Mouse (Mus musculus) MEL (cell line): ENCODE measurements around the gene Gm9922. TPM values are rescaled to one million over a fixed set of nuclear protein-coding genes. Genes with fewer than 3 reads are reported as not detected.

Experiments used
- DNase-seq: peaks from one replicate; pipeline ENCODE4 v3.0.0; 2011; ENCODE audit warnings: low read depth, low spot score
- H3K27ac ChIP-seq: 2 replicates; pipeline ENCODE4 v1.5.1; 2012; ENCODE audit warnings: low read depth, mild to moderate bottlenecking, control low read depth, low read length, moderate library complexity; ENCODE audit not compliant: control insufficient read depth
- H3K27me3 ChIP-seq, 2 experiments: fragments of 150-350 bp in 1 of 2; sonication (generic) in 1 of 2; 2 replicates each; pipeline ENCODE4 v1.6.1; 2012; ENCODE audit warnings: low read length in 2 of 2, mild to moderate bottlenecking in 2 of 2, improper control_type of control experiment in 1 of 2, moderate library complexity in 1 of 2; ENCODE audit not compliant: insufficient read depth in 2 of 2, control insufficient read depth in 1 of 2
- H3K36me3 ChIP-seq, 2 experiments: 2 replicates each; pipeline ENCODE4 v1.6.1; 2012 to 2014; ENCODE audit warnings: low read length in 2 of 2, improper control_type of control experiment in 1 of 2, inconsistent platforms in 1 of 2, mild to moderate bottlenecking in 1 of 2; ENCODE audit not compliant: insufficient read depth in 2 of 2, control insufficient read depth in 1 of 2
- H3K4me1 ChIP-seq, 2 experiments: fragments of 150-350 bp in 1 of 2; sonication (generic) in 1 of 2; 2 replicates each; pipeline ENCODE4 v1.6.1; 2012; ENCODE audit warnings: low read length in 2 of 2, improper control_type of control experiment in 1 of 2, mild to moderate bottlenecking in 1 of 2; ENCODE audit not compliant: insufficient read depth in 2 of 2, control insufficient read depth in 1 of 2
- H3K4me3 ChIP-seq, 2 experiments: fragments of 150-350 bp in 1 of 2; sonication (generic) in 1 of 2; 2 replicates each; pipeline ENCODE4 v1.5.1; 2012; ENCODE audit warnings: low read depth in 2 of 2, low read length in 2 of 2, mild to moderate bottlenecking in 2 of 2, moderate library complexity in 2 of 2, control low read depth in 1 of 2, improper control_type of control experiment in 1 of 2; ENCODE audit not compliant: control insufficient read depth in 1 of 2, insufficient read depth in 1 of 2
- H3K79me2 ChIP-seq: 2 replicates; pipeline ENCODE4 v1.6.1; 2012; ENCODE audit warnings: mild to moderate bottlenecking, low read length, moderate library complexity; ENCODE audit not compliant: control insufficient read depth, poor library complexity, insufficient read depth
- H3K9ac ChIP-seq: 2 replicates; pipeline ENCODE4 v1.6.1; 2012; ENCODE audit warnings: low read depth, mild to moderate bottlenecking, control low read depth, low read length, moderate library complexity; ENCODE audit not compliant: control insufficient read depth, poor library complexity, severe bottlenecking
- H3K9me3 ChIP-seq: fragments of 150-350 bp; sonication (generic); replicated peaks from 2 replicates; pipeline ENCODE4 v1.6.1; 2012; ENCODE audit warnings: mild to moderate bottlenecking, low read length, improper control_type of control experiment, moderate library complexity; ENCODE audit not compliant: insufficient read depth
- BHLHE40 ChIP-seq: IDR thresholded peaks from 2 replicates; pipeline ENCODE4 v1.6.1; 2012; ENCODE audit warnings: low read depth, mild to moderate bottlenecking, inconsistent platforms, low read length, improper control_type of control experiment, borderline replicate concordance
- CHD2 ChIP-seq: IDR thresholded peaks from 2 replicates; pipeline ENCODE4 v1.6.1; 2011; ENCODE audit warnings: low read length, improper control_type of control experiment
- CTCF ChIP-seq, 3 experiments: IDR thresholded peaks in 2 of 3; conservative IDR thresholded peaks in 1 of 3; 2 replicates each; pipeline ENCODE4 v1.5.1; 2011 to 2012; ENCODE audit warnings: low read length in 3 of 3, low read depth in 2 of 3, mild to moderate bottlenecking in 2 of 3, improper control_type of control experiment in 1 of 3, inconsistent platforms in 1 of 3, mixed read lengths in 1 of 3, moderate library complexity in 1 of 3; ENCODE audit not compliant: control insufficient read depth in 1 of 3, insufficient read depth in 1 of 3, poor library complexity in 1 of 3, severe bottlenecking in 1 of 3
- ELF1 ChIP-seq: IDR thresholded peaks from 2 replicates; pipeline ENCODE4 v1.6.1; 2014; ENCODE audit warnings: low read depth, mild to moderate bottlenecking, inconsistent platforms, low read length, improper control_type of control experiment, moderate library complexity
- ETS1 ChIP-seq: IDR thresholded peaks from 2 replicates; pipeline ENCODE4 v1.6.1; 2012; ENCODE audit warnings: low read depth, mild to moderate bottlenecking, inconsistent platforms, low read length, improper control_type of control experiment, moderate library complexity
- HCFC1 ChIP-seq: IDR thresholded peaks from 2 replicates; pipeline ENCODE4 v1.6.1; 2012; ENCODE audit warnings: low read depth, mild to moderate bottlenecking, inconsistent platforms, low read length, improper control_type of control experiment, moderate library complexity
- KAT2A ChIP-seq: conservative IDR thresholded peaks from 2 replicates; pipeline ENCODE4 v1.6.1; 2012; ENCODE audit warnings: low read depth, low read length, improper control_type of control experiment, inconsistent platforms
- MAFK ChIP-seq: IDR thresholded peaks from 2 replicates; pipeline ENCODE4 v1.6.1; 2011; ENCODE audit warnings: low read depth, mild to moderate bottlenecking, low read length, improper control_type of control experiment, borderline replicate concordance
- MXI1 ChIP-seq: IDR thresholded peaks from 2 replicates; pipeline ENCODE4 v1.6.1; 2011; ENCODE audit warnings: mild to moderate bottlenecking, low read depth, low read length, improper control_type of control experiment
- POLR2A ChIP-seq, 2 experiments: IDR thresholded peaks; 2 replicates each; pipeline ENCODE4 v1.6.1; 2011 to 2012; ENCODE audit warnings: low read length in 2 of 2, mild to moderate bottlenecking in 2 of 2, control low read depth in 1 of 2, improper control_type of control experiment in 1 of 2, low read depth in 1 of 2, moderate library complexity in 1 of 2; ENCODE audit not compliant: control insufficient read depth in 1 of 2, insufficient read depth in 1 of 2, poor library complexity in 1 of 2
- RAD21 ChIP-seq: IDR thresholded peaks from 2 replicates; pipeline ENCODE4 v1.6.1; 2011; ENCODE audit warnings: mild to moderate bottlenecking, low read depth, low read length, improper control_type of control experiment
- SIN3A ChIP-seq: IDR thresholded peaks from 2 replicates; pipeline ENCODE4 v1.6.1; 2012; ENCODE audit warnings: low read length, improper control_type of control experiment, inconsistent platforms
- SMC3 ChIP-seq: IDR thresholded peaks from 2 replicates; pipeline ENCODE4 v1.6.1; 2011; ENCODE audit warnings: low read depth, low read length, improper control_type of control experiment
- TAL1 ChIP-seq: IDR thresholded peaks from 2 replicates; pipeline ENCODE4 v1.6.1; 2012; ENCODE audit warnings: mild to moderate bottlenecking, inconsistent platforms, low read length, moderate library complexity, mixed read lengths
- TCF12 ChIP-seq: IDR thresholded peaks from 2 replicates; pipeline ENCODE4 v1.6.1; 2014; ENCODE audit warnings: low read depth, mild to moderate bottlenecking, inconsistent platforms, low read length, improper control_type of control experiment, moderate library complexity
- UBTF ChIP-seq: IDR thresholded peaks from 2 replicates; pipeline ENCODE4 v1.6.1; 2012; ENCODE audit warnings: low read depth, mild to moderate bottlenecking, inconsistent platforms, low read length, improper control_type of control experiment, moderate library complexity, borderline replicate concordance; ENCODE audit not compliant: insufficient read depth
- polyA plus RNA-seq, 2 experiments: library from polyadenylated mRNA; stranded (reverse) in 1 of 2; unstranded in 1 of 2; fragments of >175 nt in 1 of 2; fragments of >200 nt in 1 of 2; gene quantifications; 2 replicates each; pipeline versions ENCODE4 v1.2.1 to v1.2.4; 2012; ENCODE audit warnings: low replicate concordance in 2 of 2, low read depth in 1 of 2; ENCODE audit not compliant: insufficient read length in 2 of 2, insufficient read depth in 1 of 2, missing spikeins in 1 of 2
- total RNA-seq: library from RNA; depleted of rRNA; stranded (reverse); fragments of 300-350 nt; gene quantifications from 2 replicates; pipeline ENCODE4 v1.2.3, GENCODE M21; 2012

Gm9922 gene
- total and polyA plus RNA-seq, 3 experiments, result not detected

GRCm38 (mm10) chr14:101737501-101737900 lies 7.9 kb upstream of the Gm9922 start:
- no peak for DNase-seq

GRCm38 (mm10) chr14:101733542-101734303 lies 4.1 kb upstream of the Gm9922 start:
- Histone ChIP-seq H3K36me3 (no peaks in the 10 kb centered on the region), H3K9ac (no peak overlapping the region), H3K9me3 (no peaks in the 10 kb centered on the region), H3K27me3 (no peaks in the 10 kb centered on the region), H3K79me2 (no peaks in the 10 kb centered on the region), H3K4me1 (no peaks in the 10 kb centered on the region; a peak in 1 of 4 replicates), H3K27ac (no peak overlapping the region), H3K4me3 (no peak overlapping the region)
- TF ChIP-seq BHLHE40 (no peak), RAD21 (no peak)
- DNase-seq, result peak; percentile 2

More at GRCm38 (mm10) chr14:101737501-101737900, 7.9 kb upstream of the Gm9922 start:
- Histone ChIP-seq H3K79me2 (no peaks in the 10 kb centered on the region), H3K27me3 (no peaks in the 10 kb centered on the region), H3K27ac (no peak overlapping the region), H3K4me3 (no peak overlapping the region), H3K9ac (no peak overlapping the region), H3K4me1 (no peaks in the 10 kb centered on the region; a peak in 1 of 4 replicates), H3K36me3 (no peaks in the 10 kb centered on the region), H3K9me3 (no peaks in the 10 kb centered on the region)
- TF ChIP-seq CTCF (IDR thresholded peaks at IDR 0.05 in 2 of 3, conservative IDR thresholded peaks at IDR 0.05 in 1 of 3; ENCODE audit: control insufficient read depth in 1 of 3, insufficient read depth in 1 of 3, low read depth in 2 of 3, low read length in 3 of 3, poor library complexity in 1 of 3, severe bottlenecking in 1 of 3) (no peak), KAT2A (no peak), MAFK (no peak), ELF1 (no peak), SMC3 (no peak), UBTF (no peak), TCF12 (no peak), SIN3A (no peak), HCFC1 (no peak), CHD2 (no peak), RAD21 (no peak), MXI1 (no peak), TAL1 (no peak), ETS1 (no peak), POLR2A (IDR thresholded peaks at IDR 0.05; ENCODE audit: control insufficient read depth in 1 of 2, insufficient read depth in 1 of 2, low read depth in 1 of 2, low read length in 2 of 2, poor library complexity in 1 of 2) (no peak)
